Mouse (Mus musculus) cerebellum, adult 11-12 months (tissue): ENCODE measurements at regions not wholly inside any gene's neighbourhood (a gene's known extent, or its start where the extent isn't known, plus 50 kb on each side); places are given as distances from the start of the nearest gene placed in this dataset.
A peak's percentile ranks its signal among the peaks of the same experiment; 100 is the strongest.

Source experiments
- DNase-seq: peaks from one replicate; pipeline ENCODE4 v3.0.0; 2022

GRCm38 (mm10) chr12:39952854-39953253 lies 85.0 kb downstream of the Arl4a start:
- DNase-seq: no peak

GRCm38 (mm10) chr12:39951911-39952310 lies 85.9 kb downstream of the Arl4a start:
- no peak for DNase-seq

GRCm38 (mm10) chr12:39950270-39950801 lies 87.5 kb downstream of the Arl4a start:
- DNase-seq: no peak

GRCm38 (mm10) chr12:39942910-39943309 lies 94.9 kb downstream of the Arl4a start:
- DNase-seq: no peak

- no peak for DNase-seq
These were observed 96.7 kb downstream of the Arl4a start for GRCm38 (mm10) chr12:39941162-39941561.

- DNase-seq: no peak
These were observed 98.8 kb downstream of the Arl4a start for GRCm38 (mm10) chr12:39939017-39939416.

- no peak for DNase-seq
These were observed 99.6 kb downstream of the Arl4a start for GRCm38 (mm10) chr12:39938211-39938610.

GRCm38 (mm10) chr12:39936331-39936730 lies 101.5 kb downstream of the Arl4a start:
- DNase-seq: no peak

- no peak for DNase-seq
These were observed 102.0 kb downstream of the Arl4a start for GRCm38 (mm10) chr12:39935775-39936174.

GRCm38 (mm10) chr12:39934877-39935276 lies 102.9 kb downstream of the Arl4a start:
- DNase-seq: no peak

GRCm38 (mm10) chr12:39931251-39931650 lies 106.6 kb downstream of the Arl4a start:
- no peak for DNase-seq

GRCm38 (mm10) chr12:39927902-39928301 lies 109.9 kb downstream of the Arl4a start:
- no peak for DNase-seq

- no peak for DNase-seq
These were observed 110.8 kb downstream of the Arl4a start for GRCm38 (mm10) chr12:39927014-39927413.

- DNase-seq: no peak
These were observed 116.3 kb downstream of the Arl4a start for GRCm38 (mm10) chr12:39921481-39921880.

- peak; percentile 9 for DNase-seq
These were observed 117.3 kb downstream of the Arl4a start for GRCm38 (mm10) chr12:39920466-39920913.

GRCm38 (mm10) chr12:39919909-39920308 lies 117.9 kb downstream of the Arl4a start:
- DNase-seq: no peak

- DNase-seq: no peak
These were observed 149.3 kb downstream of the Arl4a start for GRCm38 (mm10) chr12:39888493-39888892.

GRCm38 (mm10) chr12:39885366-39885765 lies 152.5 kb downstream of the Arl4a start:
- DNase-seq: no peak

- DNase-seq: no peak
These were observed 157.5 kb downstream of the Arl4a start for GRCm38 (mm10) chr12:39880309-39880708.

GRCm38 (mm10) chr12:39873917-39874316 lies 163.9 kb downstream of the Arl4a start:
- DNase-seq: no peak

GRCm38 (mm10) chr12:39861797-39862196 lies 176.0 kb downstream of the Arl4a start:
- no peak for DNase-seq

GRCm38 (mm10) chr12:39851610-39852009 lies 186.2 kb downstream of the Arl4a start:
- no peak for DNase-seq

GRCm38 (mm10) chr12:39849346-39850058 lies 188.3 kb downstream of the Arl4a start:
- DNase-seq: no peak

GRCm38 (mm10) chr12:39840615-39841014 lies 197.2 kb downstream of the Arl4a start:
- no peak for DNase-seq

GRCm38 (mm10) chr12:39840179-39840578 lies 197.6 kb downstream of the Arl4a start:
- peak; percentile 8 for DNase-seq
